Mouse (Mus musculus): ENCODE results near the gene Rab3a.

- TF ChIP-seq CHD2 (IDR thresholded peaks at IDR 0.05; ENCODE audit: low read depth, low read length) (no peak), MAFK (IDR thresholded peaks at IDR 0.05; ENCODE audit: insufficient read depth, low read depth, low read length) (no peak)
Measured at GRCm38 (mm10) chr8:70790846-70791245, 36.4 kb downstream of the Rab3a start.
